Mouse (Mus musculus) cerebellum, postnatal 4 days (tissue): ENCODE measurements around the gene Ripply3.
A peak's percentile ranks its signal among the peaks of the same experiment; 100 is the strongest.

ENCODE experiments used
- DNase-seq, 2 experiments: peaks; one replicate each; pipeline ENCODE4 v3.0.0; 2022; ENCODE audit warnings: low spot score in 2 of 2, mixed read lengths in 1 of 2

Gene Ripply3

DNA sequence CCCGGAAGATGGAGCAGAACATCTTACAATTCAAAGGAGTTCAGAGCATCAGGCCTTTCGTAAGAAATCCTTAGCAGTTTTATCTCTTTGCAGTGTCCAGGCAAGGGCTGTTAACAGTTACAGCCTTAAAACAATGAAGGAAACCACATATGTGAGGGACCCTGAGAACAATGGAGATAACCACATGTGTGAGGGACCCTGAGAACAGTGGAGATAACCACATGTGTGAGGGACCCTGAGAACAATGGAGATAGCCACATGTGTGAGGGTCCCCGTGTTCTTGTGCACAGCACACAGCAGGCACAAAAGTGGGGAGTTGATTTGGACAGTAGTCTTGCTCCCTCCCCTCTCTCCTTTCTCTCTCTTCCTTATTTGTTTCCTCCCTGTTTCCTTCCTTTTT is 29.9 kb downstream of the Ripply3 start:
- DNase-seq, result no peak

DNA sequence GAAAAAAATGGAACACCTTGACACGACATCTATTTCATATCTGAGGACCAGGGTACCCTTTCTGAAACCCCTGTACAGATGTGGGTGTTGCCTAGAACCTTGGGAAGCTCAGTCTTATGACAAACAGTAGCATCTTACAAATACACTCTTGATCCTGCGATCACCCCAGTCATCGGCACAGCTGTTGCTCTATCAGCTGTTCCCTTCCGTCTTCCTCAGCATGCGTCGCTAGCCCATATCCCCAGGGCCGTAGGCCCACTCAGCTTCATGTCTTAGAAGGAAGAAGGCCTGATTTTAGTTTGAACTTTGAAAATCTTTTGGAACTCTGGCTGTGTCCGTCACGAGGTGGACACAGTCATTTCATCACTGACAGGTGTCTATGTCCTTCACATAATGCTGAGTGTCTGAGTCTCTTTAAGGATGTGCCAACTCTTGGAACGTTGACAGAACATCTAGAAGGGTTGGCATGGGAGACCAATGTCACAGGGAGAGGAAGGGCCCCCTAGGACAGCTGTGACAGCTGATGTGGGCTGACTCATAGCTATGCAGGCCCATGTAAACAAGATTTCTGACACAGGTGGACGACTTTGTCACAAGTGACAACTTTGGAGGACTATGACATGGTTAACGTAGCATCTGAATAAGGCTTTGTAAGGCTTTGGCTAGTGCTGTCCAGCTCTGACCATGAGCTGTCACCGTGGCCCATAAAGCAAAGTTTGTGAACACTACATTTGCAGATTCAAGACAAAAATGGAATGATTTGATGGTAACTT is 32.5 kb downstream of the Ripply3 start:
- no peak for DNase-seq

DNA sequence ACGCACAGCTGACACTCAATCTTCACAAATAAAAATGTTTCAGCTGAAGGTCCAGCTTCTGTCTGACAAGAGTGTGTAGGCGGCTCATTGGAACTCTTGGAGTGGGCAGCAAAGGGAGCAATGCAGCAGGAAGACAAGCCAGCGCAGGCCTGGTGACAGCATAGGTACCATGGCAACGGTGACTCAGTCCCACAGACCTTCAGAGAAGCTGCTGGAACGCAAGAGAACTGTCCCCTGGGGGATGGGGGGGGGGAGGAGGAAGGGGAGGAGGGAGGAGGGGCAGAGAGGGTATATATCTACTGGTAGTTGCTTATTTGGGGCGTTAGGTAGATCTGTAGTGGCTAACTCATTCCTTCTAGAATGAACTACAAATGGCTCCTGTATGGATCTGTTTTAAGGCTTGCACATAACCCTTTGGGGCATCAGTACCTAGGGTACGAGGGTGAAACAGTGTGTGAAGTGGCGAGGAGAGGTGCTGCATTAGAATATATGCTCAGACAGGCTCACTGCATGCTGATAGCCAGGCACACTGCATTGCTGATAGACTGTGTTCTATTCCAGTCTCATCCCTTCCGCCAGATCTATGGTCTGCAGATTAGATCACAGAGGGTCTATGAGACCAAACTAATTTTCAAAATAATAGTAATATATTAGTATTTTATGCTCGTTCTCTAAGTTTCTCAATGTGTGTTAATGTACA is 34.1 kb downstream of the Ripply3 start:
- peak in 1 of 2 experiments; percentile 39 for DNase-seq

DNA sequence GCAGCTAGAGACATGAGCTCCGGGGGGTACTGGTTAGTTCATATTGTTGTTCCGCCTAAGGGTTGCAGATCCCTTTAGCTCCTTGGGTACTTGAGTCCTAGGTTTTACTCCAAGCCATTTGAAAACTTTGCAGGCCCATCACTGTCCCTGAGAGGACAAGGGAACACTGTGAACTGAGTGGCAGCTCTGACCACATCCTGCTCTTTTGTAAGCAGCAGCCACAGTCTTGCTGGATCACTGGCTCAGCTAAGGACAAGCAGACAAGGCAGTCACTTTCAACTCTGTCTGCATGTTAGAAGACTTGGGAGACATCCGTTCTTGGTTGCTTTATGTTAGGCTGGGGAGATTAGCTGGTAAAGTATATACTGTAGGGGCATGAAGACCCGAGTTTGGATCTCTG is 35.6 kb downstream of the Ripply3 start:
- DNase-seq, result no peak

DNA sequence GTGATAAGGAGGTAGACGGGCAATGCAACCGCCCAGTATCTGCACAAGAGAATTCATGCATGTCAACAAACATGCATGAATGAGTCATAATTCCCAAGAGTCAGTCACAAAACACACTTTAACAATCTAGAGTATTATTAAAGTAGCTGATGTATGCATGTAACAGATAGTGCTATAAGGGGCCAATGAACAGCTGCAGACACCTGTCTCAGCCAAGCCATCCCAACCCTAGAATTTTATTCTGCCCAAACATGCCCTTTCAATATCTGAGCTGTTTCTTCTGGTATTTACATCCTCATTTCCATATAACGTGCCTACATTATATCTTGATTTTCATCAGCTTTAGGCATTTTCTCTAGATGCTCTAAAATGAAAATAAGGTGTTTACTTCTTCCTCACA is 37.2 kb downstream of the Ripply3 start:
- DNase-seq, result no peak

DNA sequence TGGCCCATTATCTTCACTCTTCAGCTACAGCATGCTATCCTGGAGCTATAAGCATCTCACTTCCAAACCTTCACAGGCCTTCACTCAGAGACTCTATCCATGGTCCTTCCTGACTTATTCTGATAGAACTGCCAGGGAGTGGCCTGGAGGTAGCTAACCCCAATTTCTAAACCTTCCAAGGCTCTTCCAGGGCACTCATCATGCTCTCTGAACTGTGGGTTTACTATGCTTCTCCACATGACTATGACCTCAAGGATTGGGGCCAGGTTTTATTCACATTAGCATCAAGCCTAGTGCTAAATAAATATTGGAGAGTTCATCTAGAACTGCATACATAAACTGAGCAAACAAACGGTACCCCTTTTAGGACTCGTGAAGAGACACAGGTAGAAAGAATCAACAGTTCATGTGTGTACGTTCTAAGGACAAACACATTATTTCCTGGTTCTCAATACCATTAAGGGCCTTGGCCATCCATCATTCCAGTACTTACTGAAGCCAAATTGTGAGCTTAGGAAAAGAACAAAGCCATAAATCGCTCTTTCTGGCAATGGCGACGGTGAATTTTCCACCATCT is 41.5 kb downstream of the Ripply3 start:
- no peak for DNase-seq

DNA sequence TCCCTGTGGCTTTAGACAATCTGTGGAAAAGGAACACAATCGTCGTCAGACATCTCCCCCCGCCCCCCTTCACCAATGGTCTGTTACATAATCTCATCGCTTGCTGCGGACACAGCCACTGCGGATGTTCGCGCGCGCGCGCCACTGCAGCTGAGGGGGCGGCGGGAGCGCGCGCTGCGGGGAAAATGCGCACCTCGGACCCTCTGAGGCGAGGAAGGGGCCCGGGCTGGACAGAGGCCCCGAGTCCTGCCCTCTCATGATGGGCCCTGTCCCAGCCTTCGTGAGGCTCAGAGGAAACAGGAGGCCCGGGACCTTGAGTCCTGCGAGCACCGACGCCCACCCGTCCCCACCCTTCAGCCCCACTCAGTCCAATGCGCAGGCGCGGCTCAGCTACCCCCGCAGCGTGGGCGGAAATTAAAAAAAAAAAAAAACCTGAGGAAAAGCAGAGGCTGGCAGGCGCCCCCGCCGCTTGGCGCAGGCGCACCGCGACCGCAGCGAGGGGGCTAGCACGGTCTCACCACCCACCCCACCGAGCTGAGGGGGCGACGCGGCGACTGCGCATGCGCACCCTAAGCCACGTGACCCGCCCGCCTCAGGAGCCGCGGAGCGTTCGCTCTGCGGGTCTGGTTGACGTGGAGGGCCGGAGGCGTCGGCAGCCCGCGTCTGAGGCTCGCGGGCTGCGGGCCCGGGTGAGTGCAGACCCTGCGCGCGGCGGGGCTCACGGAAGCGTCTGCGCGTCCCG is 42.1 kb downstream of the Ripply3 start, which contains the start of gene Ttc3:
Gene Ttc3 (plus strand): TSS at position 446 of the 742 bp plus-strand sequence.
- peak; percentile 97 to 99 for DNase-seq

DNA sequence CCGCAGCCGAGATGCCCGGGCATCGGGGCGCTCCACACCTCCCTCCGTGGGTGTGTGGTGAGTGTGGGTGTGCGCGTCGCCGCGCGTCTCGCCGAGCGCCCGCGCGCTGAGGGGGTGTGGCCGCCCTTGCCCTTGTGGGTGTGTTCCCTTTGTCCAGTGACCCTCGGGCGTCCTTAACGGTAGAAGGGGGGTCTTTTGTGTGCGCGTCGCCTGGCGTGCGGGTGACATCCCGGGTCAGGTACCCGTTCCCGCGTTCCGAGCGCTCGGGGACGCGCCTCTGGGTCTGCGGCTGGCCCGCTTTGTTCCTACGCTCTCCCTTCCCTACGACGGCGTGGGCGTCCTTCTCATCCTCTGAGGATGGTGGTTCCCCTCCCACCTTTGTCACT is 42.7 kb downstream of the Ripply3 start:
- peak; percentile 57 to 83 for DNase-seq

DNA sequence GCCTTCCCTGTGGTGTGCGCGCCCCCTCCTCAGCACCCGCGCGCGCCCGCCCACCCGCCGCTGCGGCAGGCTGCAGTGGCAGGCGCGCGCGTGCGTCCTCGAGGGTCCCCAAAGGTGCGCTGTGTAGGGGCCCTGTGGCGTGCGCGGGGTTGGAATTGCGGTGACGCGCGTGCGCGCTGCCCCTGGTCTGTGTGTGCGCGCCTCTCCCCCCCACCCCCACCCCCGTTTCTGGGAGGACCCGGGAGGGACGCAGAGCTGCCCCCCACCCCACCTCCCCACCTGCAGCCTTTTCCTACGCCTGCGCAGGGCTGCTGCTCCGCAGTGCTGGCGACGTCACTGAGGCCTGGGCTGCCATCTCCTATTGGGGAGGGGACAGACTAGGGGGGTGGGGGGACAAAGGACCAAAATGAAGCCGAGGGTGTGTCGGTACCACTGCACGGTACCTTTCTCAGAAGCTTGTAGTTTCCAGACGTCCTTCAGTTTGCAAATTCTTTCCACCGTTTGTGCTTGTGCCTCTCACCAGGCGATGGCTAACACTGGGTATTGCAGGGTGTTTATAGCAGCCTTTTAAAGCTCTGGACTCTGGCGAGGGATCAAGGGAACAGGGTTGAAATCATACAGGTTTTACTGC is 43.2 kb downstream of the Ripply3 start, which contains the start of gene Pigp:
Gene Pigp (minus strand): TSS at position 542 of the 631 bp plus-strand sequence.
- DNase-seq, result no peak

DNA sequence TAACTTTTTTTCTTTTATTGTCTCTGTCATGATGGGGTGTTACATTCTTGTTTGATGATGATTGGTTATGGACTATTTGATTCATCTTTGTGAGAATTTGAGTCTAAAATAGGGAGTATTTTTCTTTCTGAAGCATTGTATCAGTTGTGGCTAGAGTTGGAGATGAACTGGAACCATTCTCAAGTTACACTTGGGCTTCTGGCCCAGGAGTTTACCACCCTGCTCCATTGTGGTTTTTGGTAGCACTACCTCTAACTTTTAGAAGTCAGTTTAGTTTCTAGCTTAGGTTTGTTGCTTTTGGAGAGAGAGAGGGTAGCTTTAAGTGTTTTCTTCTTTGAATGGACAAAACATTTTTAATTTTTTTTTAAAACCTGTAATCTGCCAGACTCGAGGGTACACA is 51.2 kb downstream of the Ripply3 start:
- DNase-seq, result no peak

DNA sequence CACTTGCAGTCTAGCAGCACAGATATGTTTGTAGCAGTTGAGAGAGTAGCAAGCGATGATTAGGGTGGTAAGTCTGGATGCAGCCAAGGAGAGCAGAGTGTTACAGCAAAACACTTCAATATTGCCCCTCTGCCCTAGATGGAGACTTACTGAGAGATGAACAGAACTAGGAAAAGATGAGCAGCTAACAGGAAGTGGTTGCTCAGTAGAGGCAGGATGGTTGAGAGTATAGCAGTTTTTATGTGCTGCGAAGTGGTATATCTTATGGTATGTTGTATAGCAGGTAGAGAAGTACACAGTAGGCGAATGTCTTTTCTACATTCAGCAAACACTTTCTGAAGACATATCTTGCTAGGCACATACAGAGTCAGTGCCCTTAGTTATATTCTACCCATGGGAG is 55.1 kb downstream of the Ripply3 start:
- DNase-seq, result no peak
